Comparison of ENCODE assay signal across 8 mouse cellular contexts in the genomic region with DNA sequence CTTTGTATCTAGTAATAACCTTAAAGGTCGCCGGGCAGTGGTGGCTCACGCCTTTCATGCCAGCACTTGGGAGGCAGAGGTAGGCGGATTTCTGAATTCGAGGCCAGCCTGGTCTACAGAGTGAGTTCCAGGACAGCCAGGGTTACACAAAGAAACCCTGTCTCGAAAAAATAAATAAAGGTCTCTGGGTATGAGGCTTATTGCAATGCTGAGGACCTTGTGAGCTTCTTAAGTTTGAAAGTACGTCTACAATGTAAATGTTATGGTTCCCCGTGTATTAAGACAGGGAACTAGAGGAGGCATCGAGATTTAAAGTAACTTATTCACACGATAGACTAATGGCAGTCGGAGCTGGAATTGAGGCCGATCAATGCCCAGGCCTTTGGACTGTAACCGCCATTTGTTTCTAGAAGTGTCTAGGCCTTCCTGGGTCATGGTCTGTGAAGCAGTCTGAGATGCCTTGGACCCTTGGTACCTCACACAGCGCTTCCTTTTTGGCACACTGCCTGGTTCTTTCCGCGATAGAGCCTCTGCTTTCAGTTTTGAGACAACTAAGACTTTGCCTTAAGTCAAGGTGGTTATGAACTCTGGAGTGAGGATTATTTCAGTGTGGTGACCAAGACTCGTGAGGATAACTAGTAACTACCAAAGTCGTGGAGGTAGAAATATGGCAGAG. TPM values are rescaled to one million over a fixed set of nuclear protein-coding genes. Genes with fewer than 3 reads are reported as not detected.
DNase-seq lines count a peak whose midpoint lies in the region; ATAC-seq and TF ChIP-seq lines count a peak whose summit lies in the region.

No protein-coding gene starts in this region.

- H3K9me3 ChIP-seq in intestine, postnatal 0 days (ENCODE audit: control insufficient read depth): no peaks in the 10 kb centered on the region
- no peaks in the 10 kb centered on the region for H3K9me3 ChIP-seq in midbrain, embryonic 15.5 days

- TF ChIP-seq POLR2A in cortical plate, adult 2 months (IDR thresholded peaks at IDR 0.05; ENCODE audit: extremely low read depth, insufficient read depth, low read length): no peak

- DNase-seq in cerebellum, adult 18-20 months: peak; percentile 8 to 12
- peak; percentile 83 to 89 for DNase-seq in heart, adult 18-20 months
- peak; percentile 53 for DNase-seq in liver
- DNase-seq in spleen, postnatal 4 days (ENCODE audit: low spot score in 2 of 2): peak; percentile 67 to 80

- TF ChIP-seq CTCF in cortical plate, adult 2 months (IDR thresholded peaks at IDR 0.05; ENCODE audit: extremely low read depth, insufficient read depth, low read length): no peak
- TF ChIP-seq CTCF in intestine, postnatal 0 days (IDR thresholded peaks at IDR 0.05; ENCODE audit: low read depth): no peak

- 8% methylated on average over 18 of the region's 18 CpGs for WGBS in intestine, postnatal 0 days
- WGBS in midbrain, embryonic 15.5 days: 37% methylated on average over 18 of the region's 18 CpGs

- no peaks in the 10 kb centered on the region; the same call in 1 of the 2 replicates for H3K4me1 ChIP-seq in cortical plate, adult 2 months (ENCODE audit: control insufficient read depth, insufficient read depth, low read length)
- H3K4me1 ChIP-seq in intestine, postnatal 0 days (replicated peaks; ENCODE audit: control insufficient read depth, insufficient read depth, low read length): peaks cover 7% of the 10 kb centered on the region; the same call in 1 of the 2 replicates
- H3K4me1 ChIP-seq in midbrain, embryonic 15.5 days: peaks cover 4% of the 10 kb centered on the region

- H3K4me2 ChIP-seq in intestine, postnatal 0 days (replicated peaks; ENCODE audit: low read depth): peak overlapping the region; percentile 68
- H3K4me2 ChIP-seq in midbrain, embryonic 15.5 days: peak overlapping the region; percentile 84

- no peak overlapping the region for H3K27ac ChIP-seq in cortical plate, adult 2 months (ENCODE audit: insufficient read depth, low read length)
- peak overlapping the region; percentile 85 for H3K27ac ChIP-seq in intestine, postnatal 0 days (ENCODE audit: low read depth, low read length)
- no peak overlapping the region for H3K27ac ChIP-seq in midbrain, embryonic 15.5 days

- H3K27me3 ChIP-seq in intestine, postnatal 0 days (replicated peaks; ENCODE audit: control insufficient read depth, insufficient read depth, low read length): no peaks in the 10 kb centered on the region
- no peaks in the 10 kb centered on the region for H3K27me3 ChIP-seq in midbrain, embryonic 15.5 days (replicated peaks)

- H3K9ac ChIP-seq in intestine, postnatal 0 days (ENCODE audit: low read depth, low read length): peak overlapping the region; percentile 69
- peak overlapping the region; percentile 52 for H3K9ac ChIP-seq in midbrain, embryonic 15.5 days

- peak overlapping the region; percentile 65 for H3K4me3 ChIP-seq in cortical plate, adult 2 months (ENCODE audit: insufficient read depth, low read length)
- peak overlapping the region; percentile 73 for H3K4me3 ChIP-seq in intestine, postnatal 0 days (ENCODE audit: low read depth, low read length)
- H3K4me3 ChIP-seq in midbrain, embryonic 15.5 days: peak overlapping the region; percentile 61

- no peak for ATAC-seq in cerebellum, adult (ENCODE audit: insufficient number of reproducible peaks, low FRiP score, low TSS enrichment)
- peak; percentile 61 for ATAC-seq in intestine, postnatal 0 days
- ATAC-seq in midbrain, embryonic 15.5 days (replicated peaks): peak; percentile 50

- H3K36me3 ChIP-seq in intestine, postnatal 0 days (ENCODE audit: control insufficient read depth, insufficient read depth): peaks cover 29% of the 10 kb centered on the region
- H3K36me3 ChIP-seq in midbrain, embryonic 15.5 days (replicated peaks): no peaks in the 10 kb centered on the region

RNA-seq across cellular contexts. Expression of gene B2m, which starts 0.9 kb away (rescaled TPM):
- 188 and 212 TPM in 2 replicates for polyA plus RNA-seq in cortical plate, adult 2 months (2012; rRNA removed)
- total RNA-seq in heart, adult 18-20 months (2021): 100 to 1,000 TPM; 297 to 515 TPM
- polyA plus RNA-seq in intestine, postnatal 0 days (2015; fragmentation: Nextera tagmentation; extraction: Ambion mirVana): 2,008 and 2,179 TPM in 2 replicates
- 85.7 and 94.6 TPM in 2 replicates for polyA plus RNA-seq in midbrain, embryonic 15.5 days (2015; fragmentation: Nextera tagmentation; extraction: Ambion mirVana)

RNA-seq across cellular contexts. Expression of gene Trim69, which starts 12.1 kb away (rescaled TPM):
- 0.11 TPM in 1 of 2 replicates, not detected in the other for polyA plus RNA-seq in cortical plate, adult 2 months (2012; rRNA removed)
- total RNA-seq in heart, adult 18-20 months (2021): not detected
- polyA plus RNA-seq in intestine, postnatal 0 days (2015; fragmentation: Nextera tagmentation; extraction: Ambion mirVana): 0.10 TPM in 1 of 2 replicates, not detected in the other
- not detected in 2 replicates for polyA plus RNA-seq in midbrain, embryonic 15.5 days (2015; fragmentation: Nextera tagmentation; extraction: Ambion mirVana)

RNA-seq across cellular contexts. Expression of gene Spg11, which starts 30.2 kb away (rescaled TPM):
- 9.7 and 9.8 TPM in 2 replicates for polyA plus RNA-seq in cortical plate, adult 2 months (2012; rRNA removed)
- total RNA-seq in heart, adult 18-20 months (2021): 10 to 100 TPM; 10.7 to 13.1 TPM
- 3.7 and 3.8 TPM in 2 replicates for polyA plus RNA-seq in intestine, postnatal 0 days (2015; fragmentation: Nextera tagmentation; extraction: Ambion mirVana)
- 8.2 and 8.3 TPM in 2 replicates for polyA plus RNA-seq in midbrain, embryonic 15.5 days (2015; fragmentation: Nextera tagmentation; extraction: Ambion mirVana)

RNA-seq across cellular contexts. Expression of gene Patl2, which starts 37.6 kb away (rescaled TPM):
- polyA plus RNA-seq in cortical plate, adult 2 months (2012; rRNA removed): 0.08 TPM in 1 of 2 replicates, not detected in the other
- total RNA-seq in heart, adult 18-20 months (2021): not detected
- polyA plus RNA-seq in intestine, postnatal 0 days (2015; fragmentation: Nextera tagmentation; extraction: Ambion mirVana): 0.04 and 0.05 TPM in 2 replicates
- polyA plus RNA-seq in midbrain, embryonic 15.5 days (2015; fragmentation: Nextera tagmentation; extraction: Ambion mirVana): not detected in 2 replicates

RNA-seq across cellular contexts. Expression of gene Terb2, which starts 37.7 kb away (rescaled TPM):
- polyA plus RNA-seq in cortical plate, adult 2 months (2012; rRNA removed): not detected in 2 replicates
- not detected for total RNA-seq in heart, adult 18-20 months (2021)
- polyA plus RNA-seq in intestine, postnatal 0 days (2015; fragmentation: Nextera tagmentation; extraction: Ambion mirVana): not detected in 2 replicates
- not detected in 2 replicates for polyA plus RNA-seq in midbrain, embryonic 15.5 days (2015; fragmentation: Nextera tagmentation; extraction: Ambion mirVana)

Comparison
In these comparisons a context has a peak if more than half of its experiments do, and no peak if none do; other contexts are left out.
1. DNase-seq: peak in every context shown above with its lines; median percentile 86 in heart, adult 18-20 months; 74 in spleen, postnatal 4 days; 53 in liver; 10 in cerebellum, adult 18-20 months.